8 mouse cellular contexts compared by ENCODE assay signal in genomic region chr1:119642367-119642766, GRCm38 (mm10). TPM values are rescaled to one million over a fixed set of nuclear protein-coding genes. Genes with fewer than 3 reads are reported as not detected.
DNase-seq lines count a peak whose midpoint lies in the region; ATAC-seq lines count a peak whose summit lies in the region.

No protein-coding gene starts in this region.

- 52% methylated on average over 12 of the region's 12 CpGs for WGBS in liver, embryonic 15.5 days (ENCODE audit: insufficient replicate concordance)
- WGBS in liver, embryonic 12.5 days (ENCODE audit: insufficient replicate concordance) = 58% methylated on average over 12 of the region's 12 CpGs
- 53% methylated on average over 12 of the region's 12 CpGs for WGBS in embryonic facial prominence, embryonic 13.5 days
- 40% methylated on average over 12 of the region's 12 CpGs for WGBS in hindbrain, embryonic 11.5 days

- no peak overlapping the region for H3K9ac ChIP-seq in liver, embryonic 15.5 days
- H3K9ac ChIP-seq in liver, embryonic 12.5 days = no peak overlapping the region
- no peak overlapping the region for H3K9ac ChIP-seq in embryonic facial prominence, embryonic 13.5 days
- H3K9ac ChIP-seq in hindbrain, embryonic 11.5 days (ENCODE audit: low read depth, low read length) = no peak overlapping the region

- no peak overlapping the region for H3K4me2 ChIP-seq in liver, embryonic 15.5 days
- no peak overlapping the region for H3K4me2 ChIP-seq in liver, embryonic 12.5 days
- H3K4me2 ChIP-seq in embryonic facial prominence, embryonic 13.5 days = no peak overlapping the region
- H3K4me2 ChIP-seq in hindbrain, embryonic 11.5 days (replicated peaks; ENCODE audit: low read depth, low read length) = no peak overlapping the region

- H3K9me3 ChIP-seq in liver, embryonic 15.5 days (replicated peaks) = no peaks in the 10 kb centered on the region
- no peaks in the 10 kb centered on the region for H3K9me3 ChIP-seq in liver, embryonic 12.5 days (replicated peaks)
- no peaks in the 10 kb centered on the region for H3K9me3 ChIP-seq in embryonic facial prominence, embryonic 13.5 days
- H3K9me3 ChIP-seq in hindbrain, embryonic 11.5 days (ENCODE audit: control insufficient read depth, low read length) = no peaks in the 10 kb centered on the region

- no peaks in the 10 kb centered on the region for H3K36me3 ChIP-seq in liver, embryonic 15.5 days (replicated peaks)
- peaks cover 6% of the 10 kb centered on the region for H3K36me3 ChIP-seq in liver, embryonic 12.5 days
- H3K36me3 ChIP-seq in embryonic facial prominence, embryonic 13.5 days = no peaks in the 10 kb centered on the region
- no peaks in the 10 kb centered on the region for H3K36me3 ChIP-seq in hindbrain, embryonic 11.5 days (ENCODE audit: control insufficient read depth, insufficient read depth, low read length)

- H3K27ac ChIP-seq in liver, embryonic 15.5 days (replicated peaks) = 0 out of 2 replicates have a peak overlapping the region, but pooled peaks have one; percentile 14
- no peak overlapping the region for H3K27ac ChIP-seq in liver, embryonic 12.5 days
- no peak overlapping the region for H3K27ac ChIP-seq in embryonic facial prominence, embryonic 13.5 days
- no peak overlapping the region for H3K27ac ChIP-seq in hindbrain, embryonic 11.5 days (ENCODE audit: low read depth, low read length)

- intact Hi-C loops in gastrocnemius, postnatal 14 days (cut with DNase I; ENCODE audit: low total_unique reads) = no loop called here

- ATAC-seq in liver, embryonic 15.5 days (ENCODE audit: insufficient read depth) = no peak
- ATAC-seq in liver, embryonic 12.5 days = no peak
- peak; percentile 20; the same call in 1 of the 2 replicates for ATAC-seq in embryonic facial prominence, embryonic 13.5 days (ENCODE audit: insufficient number of reproducible peaks, insufficient read depth, low FRiP score, low TSS enrichment, low read depth)
- peak; percentile 70 for ATAC-seq in hindbrain, embryonic 11.5 days (ENCODE audit: low FRiP score)
- no peak for ATAC-seq in monocyte, adult 5-6 weeks (replicated peaks; ENCODE audit: insufficient number of reproducible peaks, low FRiP score, low TSS enrichment, poor library complexity, severe bottlenecking)

- H3K4me3 ChIP-seq in liver, embryonic 15.5 days (replicated peaks) = no peak overlapping the region
- no peak overlapping the region for H3K4me3 ChIP-seq in liver, embryonic 12.5 days
- H3K4me3 ChIP-seq in embryonic facial prominence, embryonic 13.5 days = no peak overlapping the region
- H3K4me3 ChIP-seq in hindbrain, embryonic 11.5 days (ENCODE audit: low read depth, low read length) = no peak overlapping the region

- DNase-seq in hindbrain, embryonic 11.5 days (ENCODE audit: low spot score) = peak; percentile 65
- peak; percentile 34 to 48 for DNase-seq in lung, postnatal 4 days
- DNase-seq in spleen, adult 12 weeks (ENCODE audit: low spot score) = no peak
- DNase-seq in gastrocnemius, postnatal 14 days = no peak

- no peaks in the 10 kb centered on the region for H3K27me3 ChIP-seq in liver, embryonic 15.5 days
- no peaks in the 10 kb centered on the region for H3K27me3 ChIP-seq in liver, embryonic 12.5 days (replicated peaks)
- no peaks in the 10 kb centered on the region for H3K27me3 ChIP-seq in embryonic facial prominence, embryonic 13.5 days
- H3K27me3 ChIP-seq in hindbrain, embryonic 11.5 days (ENCODE audit: control insufficient read depth, insufficient read depth, low read length) = no peaks in the 10 kb centered on the region

- peaks cover 14% of the 10 kb centered on the region; the same call in 1 of the 2 replicates for H3K4me1 ChIP-seq in liver, embryonic 15.5 days (replicated peaks)
- H3K4me1 ChIP-seq in liver, embryonic 12.5 days = peaks cover 18% of the 10 kb centered on the region
- 0 out of 2 replicates have a peak, but pooled peaks cover 3% of the 10 kb centered on the region for H3K4me1 ChIP-seq in embryonic facial prominence, embryonic 13.5 days
- H3K4me1 ChIP-seq in hindbrain, embryonic 11.5 days (replicated peaks; ENCODE audit: control insufficient read depth, insufficient read depth, low read length) = no peaks in the 10 kb centered on the region

RNA-seq across cellular contexts. Expression of gene Epb41l5, which starts 6.4 kb away (rescaled TPM):
- 17.7 and 20.4 TPM in 2 replicates for polyA plus RNA-seq in liver, embryonic 15.5 days (2015; fragmentation: Nextera tagmentation; extraction: Ambion mirVana)
- 16.8 and 17.2 TPM in 2 replicates for polyA plus RNA-seq in liver, embryonic 12.5 days (2016; fragmentation: Nextera tagmentation; extraction: Ambion mirVana)
- 12.0 and 13.8 TPM in 2 replicates for polyA plus RNA-seq in embryonic facial prominence, embryonic 13.5 days (2015; fragmentation: Nextera tagmentation; extraction: Ambion mirVana)
- polyA plus RNA-seq in hindbrain, embryonic 11.5 days (2014; fragmentation: Nextera tagmentation; extraction: Ambion mirVana) = 32.9 and 37.9 TPM in 2 replicates
- 0.19 to 1.3 TPM (median 0.76 TPM) in 3 replicates for total RNA-seq in monocyte, adult 5-6 weeks (2017)
- 1 to 10 TPM; 1.5 to 2.8 TPM for total RNA-seq in gastrocnemius, postnatal 14 days (2021)

Comparison
In these comparisons a context has a peak if more than half of its experiments do, and no peak if none do; other contexts are left out.
1. ATAC-seq: peak in embryonic facial prominence, embryonic 13.5 days (single experiment) and hindbrain, embryonic 11.5 days (single experiment); none in liver, embryonic 15.5 days (single experiment), liver, embryonic 12.5 days (single experiment) and monocyte, adult 5-6 weeks (single experiment).
2. DNase-seq: peak in hindbrain, embryonic 11.5 days (single experiment) and lung, postnatal 4 days (2 of 2); none in spleen, adult 12 weeks (single experiment) and gastrocnemius, postnatal 14 days (single experiment).